Mouse (Mus musculus): ENCODE results near the gene Mllt6.
"Not testable (repeated sequence)": the region's sequence is repeated elsewhere in the genome, so short reads cannot be mapped to it uniquely, and the experiment has no call there.

Mllt6 gene

GRCm38 (mm10) chr11:97648541-97648940 lies 14.7 kb upstream of the Mllt6 start:
- DNase-seq (ENCODE audit: low spot score in 2 of 2): not testable (repeated sequence)

- DNase-seq (ENCODE audit: low spot score in 2 of 2): no peak
Observed at GRCm38 (mm10) chr11:97650341-97650740, 12.9 kb upstream of the Mllt6 start.

DNA sequence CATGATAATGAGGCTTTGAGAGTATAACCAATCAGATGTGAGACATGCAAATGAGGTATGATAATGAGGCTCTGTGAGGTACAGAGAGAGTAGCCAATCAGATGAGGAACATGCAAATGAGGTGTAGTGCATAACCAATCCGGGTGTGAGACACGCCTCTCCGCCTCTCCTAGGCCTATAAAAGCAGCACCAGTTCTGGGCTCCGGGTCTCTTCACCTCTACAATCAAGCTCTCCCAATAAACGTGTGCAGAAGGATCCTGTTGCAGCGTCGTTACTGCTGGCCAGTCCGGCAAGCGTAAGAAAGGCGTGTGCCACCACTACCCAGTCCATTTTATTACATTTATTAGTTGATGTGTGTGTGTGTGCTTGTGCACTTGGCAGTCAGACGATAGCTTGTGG lies 9.8 kb upstream of the Mllt6 start:
- DNase-seq (ENCODE audit: low spot score in 2 of 2): not testable (repeated sequence)

DNA sequence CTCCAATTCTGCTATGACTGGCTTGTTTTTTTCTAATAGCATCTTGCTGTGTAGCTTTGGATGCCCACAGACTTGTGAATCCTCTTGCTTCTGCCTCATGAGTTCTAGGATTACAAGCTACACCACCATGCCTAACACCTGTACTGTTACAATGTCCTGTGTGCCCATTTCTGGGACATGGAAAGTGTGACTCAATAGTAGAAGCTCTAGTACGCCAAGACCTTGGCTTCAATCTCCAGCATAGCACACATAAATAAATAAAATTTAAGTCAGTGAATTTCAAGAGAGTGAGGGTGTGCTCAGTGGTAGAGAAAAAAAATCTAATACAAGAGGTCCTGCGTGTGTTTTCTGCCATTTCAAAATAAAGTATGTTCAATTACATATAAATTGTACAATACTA lies 9.0 kb upstream of the Mllt6 start:
- DNase-seq (ENCODE audit: low spot score in 2 of 2): no peak

GRCm38 (mm10) chr11:97656269-97656971 lies 6.8 kb upstream of the Mllt6 start:
- no peak for DNase-seq (ENCODE audit: low spot score in 2 of 2)

DNA sequence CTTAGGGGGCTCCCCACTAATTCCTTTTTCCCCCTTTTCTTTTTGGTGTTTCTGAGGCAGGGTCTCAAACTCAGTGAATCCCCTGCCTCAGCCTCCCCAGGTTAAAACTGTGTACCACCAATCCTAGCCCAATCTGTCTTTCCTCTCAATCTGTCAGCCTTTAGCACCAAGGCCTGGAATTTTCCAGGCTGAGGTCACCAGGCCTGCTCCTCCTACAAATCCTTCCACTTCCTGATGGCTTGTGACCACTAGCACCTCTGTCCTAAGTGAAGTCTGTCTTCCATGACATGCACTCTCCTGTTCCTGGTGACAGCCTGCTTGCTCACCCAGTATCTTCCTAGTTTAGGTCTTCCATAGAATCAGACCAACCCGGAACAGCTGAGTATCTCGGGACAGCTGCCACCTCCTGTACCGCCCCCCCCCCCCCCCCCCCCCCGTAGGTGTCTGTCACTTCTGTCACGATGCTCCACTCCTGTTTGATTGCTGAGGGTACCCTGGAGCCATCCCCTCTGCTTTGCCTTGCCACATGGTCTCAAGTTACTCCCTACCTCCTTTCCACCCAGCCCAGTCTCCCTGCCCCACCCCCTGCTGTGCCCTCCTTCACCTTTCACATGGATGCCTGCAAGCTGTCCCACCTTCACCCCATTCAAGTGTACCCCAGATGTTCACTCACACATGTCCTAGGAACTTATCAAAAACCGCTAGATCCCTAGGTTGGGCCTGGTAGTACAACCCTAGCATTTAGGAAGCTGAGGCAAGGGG lies 5.8 kb upstream of the Mllt6 start:
- DNase-seq (ENCODE audit: low spot score in 2 of 2): no peak

DNA sequence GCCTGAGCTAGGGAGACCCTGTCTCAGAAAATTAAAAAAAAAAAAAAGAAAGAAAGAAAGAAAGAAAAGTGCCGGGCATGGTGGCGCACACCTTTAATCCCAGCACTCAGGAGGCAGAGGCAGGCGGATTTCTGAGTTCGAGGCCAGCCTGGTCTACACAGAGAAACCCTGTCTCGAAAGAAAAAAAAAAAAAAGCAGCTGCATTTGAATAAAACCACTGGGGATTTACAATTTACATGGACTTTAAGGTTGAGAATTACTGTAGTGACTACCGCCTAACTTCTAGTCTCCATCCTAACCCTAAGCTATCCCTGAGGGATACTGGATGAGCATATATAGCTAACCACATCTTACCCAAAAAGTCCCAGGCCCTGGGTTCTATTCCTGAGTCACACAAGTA lies 5.2 kb upstream of the Mllt6 start:
- not testable (repeated sequence) for DNase-seq (ENCODE audit: low spot score in 2 of 2)

DNA sequence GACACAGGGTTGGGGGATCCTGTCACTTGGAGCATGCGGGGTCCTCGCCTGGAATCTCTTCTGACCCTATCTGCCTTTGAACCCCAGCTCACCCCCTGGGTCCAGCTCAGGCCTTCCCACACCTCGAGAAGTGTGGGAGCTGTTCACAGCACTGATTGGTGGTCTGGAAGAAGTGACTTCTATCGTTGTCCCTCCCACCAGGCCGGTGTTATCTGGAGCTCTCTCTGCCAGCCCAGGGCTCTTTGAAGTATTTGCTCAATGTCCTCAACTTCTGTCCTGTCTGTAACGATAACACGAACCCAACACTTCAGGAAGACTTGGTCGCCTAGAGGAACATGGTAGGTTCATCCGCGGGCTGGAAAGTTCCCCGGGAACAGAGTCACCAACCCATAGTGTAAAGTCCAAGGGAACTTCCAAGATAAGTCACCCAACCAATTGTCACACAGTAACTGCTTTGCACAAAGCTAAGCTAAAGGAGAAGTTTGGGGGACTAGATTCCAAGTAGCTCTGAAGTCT lies 4.4 kb upstream of the Mllt6 start:
- DNase-seq (ENCODE audit: low spot score in 2 of 2): no peak

GRCm38 (mm10) chr11:97659267-97659989 lies 3.8 kb upstream of the Mllt6 start:
- DNase-seq (ENCODE audit: low spot score in 2 of 2): peak; percentile 80 to 86

DNA sequence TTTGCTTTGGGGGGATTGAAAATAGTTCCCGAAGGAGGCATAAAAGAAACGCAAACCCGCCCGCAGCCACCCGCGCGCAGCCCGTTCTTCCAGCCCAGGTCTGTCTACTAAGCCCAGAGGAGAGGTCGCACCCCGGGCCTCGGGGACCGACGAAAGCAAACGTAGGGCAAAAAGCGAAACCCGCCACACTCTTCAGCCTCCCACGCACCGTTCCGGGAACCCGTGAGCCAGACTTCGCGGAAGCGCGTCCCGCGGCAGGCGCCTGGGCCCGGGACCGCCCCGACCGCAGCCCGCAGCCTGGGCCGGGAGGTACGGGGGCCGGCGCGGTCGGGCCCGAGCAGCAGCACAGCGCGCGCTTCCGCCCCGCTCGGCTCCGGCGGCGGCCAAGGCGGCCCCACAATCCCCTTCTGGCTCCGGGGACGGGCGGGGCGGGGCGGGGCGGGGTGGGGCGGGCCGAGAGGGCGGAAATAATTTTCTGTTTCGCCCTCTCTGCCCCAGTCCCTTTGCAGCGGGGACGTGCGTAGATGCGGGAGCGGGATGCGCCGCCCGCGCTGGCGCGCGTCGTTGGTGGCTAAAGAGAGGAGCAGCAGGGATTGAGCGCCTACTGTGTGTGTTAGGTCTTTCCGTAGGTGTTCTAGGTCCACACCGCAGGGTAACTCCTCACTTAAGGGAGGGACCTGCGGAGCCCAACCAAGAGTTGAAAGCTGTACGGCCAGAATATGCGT lies 3.1 kb upstream of the Mllt6 start:
- peak; percentile 62 to 73 for DNase-seq (ENCODE audit: low spot score in 2 of 2)

GRCm38 (mm10) chr11:97660734-97661647 lies 2.2 kb upstream of the Mllt6 start:
- DNase-seq (ENCODE audit: low spot score in 2 of 2): no peak

DNA sequence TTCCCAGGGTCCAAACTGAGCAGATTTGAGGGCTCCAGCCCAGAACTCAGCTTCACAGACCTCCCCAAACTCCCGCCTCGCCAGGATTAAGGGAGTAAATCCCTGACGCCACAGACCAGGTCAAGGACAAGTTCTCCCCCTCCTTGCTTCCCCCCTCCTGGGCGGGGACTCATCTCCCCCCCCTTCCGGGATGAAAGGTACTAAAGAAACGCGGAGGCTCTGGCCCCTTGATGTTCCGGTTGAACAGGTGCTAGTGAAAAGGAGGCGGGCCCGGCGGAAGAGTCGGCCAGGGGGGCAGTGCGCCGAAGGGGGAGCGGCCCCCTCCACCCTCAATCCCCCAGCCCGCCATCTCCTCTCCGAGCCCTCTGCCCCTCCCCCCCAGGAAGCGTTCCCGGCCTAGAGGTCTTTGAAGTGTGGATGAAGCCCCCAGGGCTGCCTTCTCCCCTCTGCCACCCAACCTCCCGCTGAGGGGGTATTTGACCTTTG lies 1.5 kb upstream of the Mllt6 start:
- DNase-seq (ENCODE audit: low spot score in 2 of 2): peak; percentile 35 to 58

DNA sequence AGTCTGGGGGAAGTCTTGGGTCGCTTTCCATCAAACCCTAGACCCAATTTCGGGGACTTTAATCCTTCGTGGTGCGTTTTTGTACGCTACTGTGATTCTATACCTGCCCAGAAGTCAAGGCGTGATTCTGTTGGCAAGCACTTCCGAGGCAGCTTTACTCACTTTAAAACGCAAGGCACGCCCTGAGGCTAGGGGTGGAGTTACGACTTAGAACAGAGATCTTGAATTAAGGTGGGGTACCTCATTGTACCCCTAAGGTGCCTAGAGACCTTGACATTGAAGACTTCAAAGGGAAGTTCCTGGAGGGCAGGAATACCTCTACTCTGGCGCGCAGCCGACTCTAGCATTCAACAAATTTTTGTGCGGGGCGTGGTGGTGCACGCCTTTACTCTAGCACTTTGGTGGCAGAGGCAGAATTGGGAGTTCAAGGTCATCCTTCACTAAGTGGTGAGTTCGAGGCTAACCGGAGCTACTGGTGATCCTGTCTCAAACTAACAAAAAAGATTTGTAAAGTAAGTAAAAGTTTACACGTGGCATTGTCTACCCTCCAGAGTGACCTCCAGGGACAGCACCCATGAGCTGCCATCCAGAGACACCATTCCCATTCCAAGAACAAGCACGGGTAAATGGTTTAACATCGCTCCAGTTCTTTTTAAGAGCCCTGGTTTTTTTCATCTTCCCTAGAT lies 864 bp upstream of the Mllt6 start:
- peak; percentile 61 to 65 for DNase-seq (ENCODE audit: low spot score in 2 of 2)

GRCm38 (mm10) chr11:97663528-97664338 lies 519 bp downstream of the Mllt6 start:
- no peak for DNase-seq (ENCODE audit: low spot score in 2 of 2)

- no peak for DNase-seq (ENCODE audit: low spot score in 2 of 2)
Observed at GRCm38 (mm10) chr11:97664339-97664665, 1.1 kb downstream of the Mllt6 start.

GRCm38 (mm10) chr11:97664771-97665240 lies 1.6 kb downstream of the Mllt6 start:
- DNase-seq (ENCODE audit: low spot score in 2 of 2): no peak

DNA sequence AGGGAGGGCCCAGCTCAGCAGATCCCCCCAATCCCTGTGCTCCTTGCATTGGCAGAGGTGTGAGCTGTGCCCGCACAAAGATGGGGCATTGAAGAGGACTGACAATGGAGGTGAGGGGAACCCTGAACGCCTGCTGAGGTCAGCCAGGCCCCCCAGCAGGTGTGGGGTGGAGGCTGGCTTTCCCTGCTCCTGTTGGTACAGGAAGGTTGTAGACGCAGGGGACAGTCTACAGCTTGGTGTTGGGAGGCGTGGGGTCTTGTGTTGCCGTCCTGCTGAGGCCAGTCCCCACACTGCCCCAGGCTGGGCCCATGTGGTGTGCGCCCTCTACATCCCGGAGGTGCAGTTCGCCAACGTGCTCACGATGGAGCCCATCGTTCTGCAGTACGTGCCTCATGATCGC lies 2.2 kb downstream of the Mllt6 start:
- DNase-seq (ENCODE audit: low spot score in 2 of 2): no peak

- no peak for DNase-seq (ENCODE audit: low spot score in 2 of 2)
Observed at GRCm38 (mm10) chr11:97666221-97666620, 3.0 kb downstream of the Mllt6 start.

DNA sequence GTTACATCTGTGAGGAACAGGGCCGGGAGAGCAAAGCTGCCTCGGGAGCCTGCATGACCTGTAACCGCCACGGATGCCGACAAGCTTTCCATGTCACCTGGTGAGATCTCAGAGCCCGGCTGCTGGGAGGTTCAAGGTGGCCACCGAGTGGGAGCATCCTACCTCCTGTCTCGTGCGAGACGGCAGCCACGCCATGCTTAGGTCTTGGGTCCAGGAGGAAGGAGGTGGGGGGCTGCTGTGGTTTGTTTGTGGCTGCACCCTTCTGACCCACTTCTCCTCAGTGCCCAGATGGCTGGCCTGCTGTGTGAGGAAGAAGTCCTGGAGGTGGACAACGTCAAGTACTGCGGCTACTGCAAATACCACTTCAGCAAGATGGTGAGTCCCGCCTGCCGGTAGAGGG lies 3.6 kb downstream of the Mllt6 start:
- no peak for DNase-seq (ENCODE audit: low spot score in 2 of 2)

All from natural killer cell, adult 2 months (primary cell).